Mouse (Mus musculus): Measurements from ENCODE around the gene Rab33a. TPM values are rescaled to one million over a fixed set of nuclear protein-coding genes. Genes with fewer than 3 reads are reported as not detected.

Gene Rab33a
- polyA plus RNA-seq (2015; fragmentation: Illumina TruSeq; extraction: RNeasy Lipid Tissue Mini Kit (QIAGEN cat#74804); ENCODE audit: low read depth, low replicate concordance): 48.6 TPM

GRCm38 (mm10) chrX:48518808-48519548 is at the start of gene Rab33a:
TSS of gene Rab33a (plus strand) at chrX:48519285.

DNA sequence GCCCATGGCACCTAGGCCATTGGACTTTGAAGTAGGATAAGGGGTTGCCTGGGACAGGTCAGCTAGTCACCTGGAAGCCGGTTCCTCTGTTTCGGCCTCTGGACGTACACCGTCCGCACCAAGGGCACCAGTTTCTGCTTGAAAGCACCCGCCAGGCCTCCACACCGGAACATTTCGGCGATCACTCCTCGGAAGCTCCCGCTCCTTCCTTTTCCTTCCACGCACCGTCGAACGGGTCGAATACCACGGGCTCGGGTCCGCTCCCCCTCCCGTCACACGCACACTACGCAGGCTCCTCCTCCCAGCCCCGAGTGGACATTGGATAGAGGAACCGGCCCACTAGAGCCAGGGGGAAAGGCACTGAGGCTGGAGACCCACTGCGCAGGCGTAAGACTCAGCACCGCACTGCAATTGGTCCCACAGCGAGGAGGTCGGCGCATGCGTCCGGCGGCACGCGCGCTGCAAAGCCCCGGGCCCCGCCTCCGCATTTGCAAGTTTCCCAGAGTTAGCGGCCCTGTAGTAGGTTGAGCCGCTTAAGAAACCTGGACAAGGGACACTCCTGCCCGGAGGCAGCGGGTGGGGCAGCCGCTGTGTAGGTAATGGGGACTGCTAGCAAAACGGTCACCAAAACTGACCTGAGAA is 5.8 kb upstream of the Rab33a start, which contains the start of gene Aifm1:
Gene Aifm1, minus strand, starts transcription at position 398 of the 642 bp plus-strand sequence.

Other genes with a start within 250 kb of the Rab33a start
- 6.7 TPM for gene Bcorl1, start 177.9 kb upstream of the Rab33a start, polyA plus RNA-seq (2015; fragmentation: Illumina TruSeq; extraction: RNeasy Lipid Tissue Mini Kit (QIAGEN cat#74804); ENCODE audit: low read depth, low replicate concordance)
- 0.48 TPM for gene Elf4, start 56.2 kb upstream of the Rab33a start, polyA plus RNA-seq (2015; fragmentation: Illumina TruSeq; extraction: RNeasy Lipid Tissue Mini Kit (QIAGEN cat#74804); ENCODE audit: low read depth, low replicate concordance)
- gene Aifm1, start 5.7 kb upstream of the Rab33a start, polyA plus RNA-seq (2015; fragmentation: Illumina TruSeq; extraction: RNeasy Lipid Tissue Mini Kit (QIAGEN cat#74804); ENCODE audit: low read depth, low replicate concordance): 22.5 TPM
- gene Zfp280c, start 75.2 kb downstream of the Rab33a start, polyA plus RNA-seq (2015; fragmentation: Illumina TruSeq; extraction: RNeasy Lipid Tissue Mini Kit (QIAGEN cat#74804); ENCODE audit: low read depth, low replicate concordance): 18.8 TPM
- gene Slc25a14, start 104.1 kb downstream of the Rab33a start, polyA plus RNA-seq (2015; fragmentation: Illumina TruSeq; extraction: RNeasy Lipid Tissue Mini Kit (QIAGEN cat#74804); ENCODE audit: low read depth, low replicate concordance): 82.2 TPM
- gene Gpr119, start 155.2 kb downstream of the Rab33a start, polyA plus RNA-seq (2015; fragmentation: Illumina TruSeq; extraction: RNeasy Lipid Tissue Mini Kit (QIAGEN cat#74804); ENCODE audit: low read depth, low replicate concordance): not detected
- gene Rbmx2, start 175.7 kb downstream of the Rab33a start, polyA plus RNA-seq (2015; fragmentation: Illumina TruSeq; extraction: RNeasy Lipid Tissue Mini Kit (QIAGEN cat#74804); ENCODE audit: low read depth, low replicate concordance): 7.1 TPM

Measured in brain, adult 10 weeks (tissue).